Mouse (Mus musculus) B cell, adult 2 months (primary cell): ENCODE measurements around the gene Esp6.
"Not testable (repeated sequence)": the region's sequence is repeated elsewhere in the genome, so short reads cannot be mapped to it uniquely, and the experiment has no call there.

Source experiments
- DNase-seq, 2 experiments: peaks; one replicate each; pipeline ENCODE4 v3.0.0; 2022

The Esp6 gene

GRCm38 (mm10) chr17:40561207-40561606, at the start of gene Esp6:
Esp6 (plus strand) TSS chr17:40561507.
- no peak for DNase-seq

- no peak for DNase-seq
Observed at GRCm38 (mm10) chr17:40519818-40520217, 41.5 kb upstream of the Esp6 start, which contains the start of gene Esp8. Esp8 (plus strand) TSS chr17:40520022.

- no peak for DNase-seq
Observed at GRCm38 (mm10) chr17:40529813-40530212, 31.5 kb upstream of the Esp6 start.

GRCm38 (mm10) chr17:40531147-40531546, 30.2 kb upstream of the Esp6 start:
- no peak for DNase-seq

- DNase-seq, result not testable (repeated sequence)
Observed at GRCm38 (mm10) chr17:40547005-40547404, 14.3 kb upstream of the Esp6 start.

GRCm38 (mm10) chr17:40553470-40553869, 7.8 kb upstream of the Esp6 start:
- no peak for DNase-seq

GRCm38 (mm10) chr17:40583906-40584305, 22.6 kb downstream of the Esp6 start:
- not testable (repeated sequence) for DNase-seq

GRCm38 (mm10) chr17:40591297-40591696, 30.0 kb downstream of the Esp6 start:
- DNase-seq, result no peak

GRCm38 (mm10) chr17:40598294-40598693, 37.0 kb downstream of the Esp6 start, which contains the start of gene Esp4:
Esp4 (plus strand) TSS chr17:40598594.
- DNase-seq, result no peak
